Mouse (Mus musculus) forebrain, postnatal 0 days (tissue): Measurements from ENCODE around the gene Mis18bp1. TPM values are rescaled to one million over a fixed set of nuclear protein-coding genes. Genes with fewer than 3 reads are reported as not detected.

ENCODE experiments used
- ATAC-seq: fragments of 200-750 bp; cut with Nextera tagmentation; 2 replicates; pipeline ENCODE4 v1.8.0; 2017; ENCODE audit warnings: mild to moderate bottlenecking, moderate library complexity
- DNase-seq: peaks from one replicate; pipeline ENCODE4 v3.0.0-alpha.2; 2015
- H3K27ac ChIP-seq: fragments of 300-500 bp; sonication (generic); 2 replicates; pipeline ENCODE4 v1.5.1; 2014; ENCODE audit warnings: low read depth, mild to moderate bottlenecking, antibody characterized with exemption, low read length, moderate library complexity, mixed read lengths
- H3K27me3 ChIP-seq: fragments of 300-500 bp; sonication (generic); 2 replicates; pipeline ENCODE4 v1.6.1; 2014; ENCODE audit warnings: mild to moderate bottlenecking, low read length, mixed read lengths; ENCODE audit not compliant: insufficient read depth
- H3K36me3 ChIP-seq: fragments of 300-500 bp; sonication (generic); 2 replicates; pipeline ENCODE4 v1.6.1; 2014; ENCODE audit warnings: mild to moderate bottlenecking, moderate library complexity; ENCODE audit not compliant: insufficient read depth
- H3K4me1 ChIP-seq: fragments of 300-500 bp; sonication (generic); 2 replicates; pipeline ENCODE4 v1.6.1; 2014; ENCODE audit warnings: antibody characterized with exemption; ENCODE audit not compliant: insufficient read depth
- H3K4me2 ChIP-seq: fragments of 300-500 bp; sonication (generic); 2 replicates; pipeline ENCODE4 v1.6.1; 2014; ENCODE audit warnings: low read depth, mild to moderate bottlenecking, moderate library complexity
- H3K4me3 ChIP-seq: fragments of 300-500 bp; sonication (generic); 2 replicates; pipeline ENCODE4 v1.5.1; 2014; ENCODE audit warnings: low read depth, low read length, mixed read lengths
- H3K9ac ChIP-seq: fragments of 300-500 bp; sonication (generic); 2 replicates; pipeline ENCODE4 v1.6.1; 2014; ENCODE audit warnings: mild to moderate bottlenecking
- H3K9me3 ChIP-seq: fragments of 300-500 bp; sonication (generic); 2 replicates; pipeline ENCODE4 v1.6.1; 2016; ENCODE audit warnings: low read length
- CTCF ChIP-seq: sonication (generic); IDR thresholded peaks from 2 replicates; pipeline ENCODE4 v1.5.1; 2016; ENCODE audit warnings: antibody characterized with exemption, control low read depth, low read depth
- WGBS: fragments of 180-500 bp; shearing (Covaris S2); extraction: QIAGEN DNeasy Blood & Tissue Kit; methylation state at CpG from one replicate; pipeline ENCODE4 v1.1.7; 2014; 5-methylcytosine and 5-hydroxymethylcytosine counted together
- polyA plus RNA-seq: library from polyadenylated mRNA; unstranded; fragments of >200 nt; fragmentation: Nextera tagmentation; extraction: Ambion mirVana; gene quantifications from 2 replicates; pipeline ENCODE4 v1.2.1, GENCODE M21; 2015
- total RNA-seq: library from RNA; depleted of rRNA; stranded (reverse); fragments of >200 nt; gene quantifications from 2 replicates; pipeline ENCODE4 v1.2.3, GENCODE M21; 2014; rRNA removed

The Mis18bp1 gene
- total and polyA plus RNA-seq, 2 experiments from 2014 or later: 5.9 to 8.2 TPM

DNA sequence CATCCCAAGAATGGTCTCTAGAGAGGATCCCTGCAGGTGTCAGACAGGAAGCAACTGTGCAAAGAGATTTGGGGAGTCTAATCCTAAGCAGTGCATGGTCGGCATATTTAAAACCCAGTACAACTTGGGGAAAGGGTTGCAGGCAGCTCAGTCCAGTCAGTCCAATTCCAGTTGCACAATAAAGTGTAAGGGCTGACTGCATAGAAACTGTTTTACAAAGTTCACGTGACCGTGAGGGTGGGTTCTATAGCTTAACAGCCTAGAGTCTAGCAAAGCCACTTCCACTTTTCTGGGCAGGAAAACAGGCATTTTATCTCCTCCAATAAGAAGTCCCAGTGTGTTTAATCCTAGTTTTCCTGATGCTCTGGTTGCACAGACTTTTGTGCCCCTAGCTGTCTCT, 60.9 kb downstream of the Mis18bp1 start:
- ATAC-seq (no peak), DNase-seq (no peak)
- Histone ChIP-seq H3K36me3 (peaks cover 10% of the 10 kb centered on the region; the same call in 1 of the 2 replicates), H3K4me1 (no peaks in the 10 kb centered on the region), H3K9ac (no peak overlapping the region), H3K4me2 (no peak overlapping the region), H3K27me3 (no peaks in the 10 kb centered on the region), H3K9me3 (no peaks in the 10 kb centered on the region), H3K27ac (no peak overlapping the region), H3K4me3 (no peak overlapping the region)
- 84% methylated on average over 3 of the region's 3 CpGs for WGBS
- TF ChIP-seq CTCF: no peak

DNA sequence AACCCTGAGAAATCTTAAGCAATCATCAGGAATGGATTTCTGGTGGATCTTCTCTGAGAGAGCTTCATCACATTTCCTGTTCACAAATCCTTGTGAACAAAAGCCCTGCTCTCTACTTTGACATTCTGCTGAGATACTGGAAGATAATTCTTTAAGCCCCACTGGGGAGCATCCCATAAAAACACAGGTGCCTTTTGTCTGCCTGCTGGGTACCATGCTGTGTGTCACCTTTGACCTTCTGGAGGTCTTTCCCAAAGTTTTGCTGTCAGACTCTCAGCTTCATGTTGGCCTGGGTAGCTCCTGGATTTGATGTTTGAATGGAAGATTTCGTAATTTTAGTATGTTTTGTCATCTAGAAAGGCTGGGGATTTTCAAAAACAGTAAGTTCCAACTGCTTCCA, 63.7 kb downstream of the Mis18bp1 start:
- Histone ChIP-seq H3K4me2 (no peak overlapping the region), H3K4me1 (no peaks in the 10 kb centered on the region), H3K9ac (no peak overlapping the region), H3K36me3 (peaks cover 20% of the 10 kb centered on the region), H3K27me3 (no peaks in the 10 kb centered on the region), H3K9me3 (no peaks in the 10 kb centered on the region), H3K27ac (no peak overlapping the region), H3K4me3 (no peak overlapping the region)
- ATAC-seq (no peak), DNase-seq (no peak)
- TF ChIP-seq CTCF: no peak
- WGBS: 84% methylated on average over 1 of the region's 1 CpGs

Other genes starting within 250 kb of the Mis18bp1 start
- gene Klhl28, start 207.1 kb downstream of the Mis18bp1 start, total RNA-seq: 27.4 and 29.5 TPM in 2 replicates
- gene Klhl28, start 207.1 kb downstream of the Mis18bp1 start, polyA plus RNA-seq: 23.6 and 26.4 TPM in 2 replicates
- gene Togaram1, start 206.8 kb downstream of the Mis18bp1 start, total RNA-seq: 24.5 and 30.1 TPM in 2 replicates
- 8.2 and 15.2 TPM in 2 replicates for gene Togaram1, start 206.8 kb downstream of the Mis18bp1 start, polyA plus RNA-seq
- 37.5 and 49.5 TPM in 2 replicates for gene Prpf39, start 136.3 kb downstream of the Mis18bp1 start, total RNA-seq
- 21.6 and 28.6 TPM in 2 replicates for gene Prpf39, start 136.3 kb downstream of the Mis18bp1 start, polyA plus RNA-seq
- 254 and 312 TPM in 2 replicates for gene Fkbp3, start 98.6 kb downstream of the Mis18bp1 start, total RNA-seq
- 430 and 547 TPM in 2 replicates for gene Fkbp3, start 98.6 kb downstream of the Mis18bp1 start, polyA plus RNA-seq
- 22.6 and 22.8 TPM in 2 replicates for gene Fancm, start 97.0 kb downstream of the Mis18bp1 start, total RNA-seq
- gene Fancm, start 97.0 kb downstream of the Mis18bp1 start, polyA plus RNA-seq: 4.1 and 8.3 TPM in 2 replicates
- not detected in 2 replicates for gene Wdr20rt, start 52.9 kb upstream of the Mis18bp1 start, total RNA-seq
- not detected in 2 replicates for gene Wdr20rt, start 52.9 kb upstream of the Mis18bp1 start, polyA plus RNA-seq